Mouse (Mus musculus) hindbrain, embryonic 11.5 days (tissue): Measurements from ENCODE around the gene Osm. TPM values are rescaled to one million over a fixed set of nuclear protein-coding genes. Genes with fewer than 3 reads are reported as not detected.
A peak's percentile ranks its signal among the peaks of the same experiment; 100 is the strongest.

ENCODE experiments used
- ATAC-seq: fragments of 200-750 bp; cut with Nextera tagmentation; 2 replicates; pipeline ENCODE4 v1.8.0; 2017; ENCODE audit warnings: mild to moderate bottlenecking, moderate TSS enrichment, moderate library complexity; ENCODE audit not compliant: low FRiP score
- DNase-seq: peaks from one replicate; pipeline ENCODE4 v3.0.0-alpha.2; 2015; ENCODE audit warnings: low spot score
- H3K27ac ChIP-seq: fragments of 300-500 bp; sonication (generic); 2 replicates; pipeline ENCODE4 v1.5.1; 2014; ENCODE audit warnings: mild to moderate bottlenecking, low read depth, low read length
- H3K27me3 ChIP-seq: fragments of 300-500 bp; sonication (generic); 2 replicates; pipeline ENCODE4 v1.6.1; 2014; ENCODE audit warnings: mild to moderate bottlenecking, low read length, moderate library complexity, mixed read lengths; ENCODE audit not compliant: control insufficient read depth, insufficient read depth
- H3K36me3 ChIP-seq: fragments of 300-500 bp; sonication (generic); 2 replicates; pipeline ENCODE4 v1.6.1; 2014; ENCODE audit warnings: mild to moderate bottlenecking, low read length, moderate library complexity, mixed read lengths; ENCODE audit not compliant: control insufficient read depth, insufficient read depth
- H3K4me1 ChIP-seq: fragments of 300-500 bp; sonication (generic); replicated peaks from 2 replicates; pipeline ENCODE4 v1.6.1; 2014; ENCODE audit warnings: low read length, mixed read lengths; ENCODE audit not compliant: control insufficient read depth, insufficient read depth
- H3K4me2 ChIP-seq: fragments of 300-500 bp; sonication (generic); replicated peaks from 2 replicates; pipeline ENCODE4 v1.6.1; 2014; ENCODE audit warnings: mild to moderate bottlenecking, low read depth, low read length
- H3K4me3 ChIP-seq: fragments of 300-500 bp; sonication (generic); 2 replicates; pipeline ENCODE4 v1.5.1; 2014; ENCODE audit warnings: low read depth, low read length
- H3K9ac ChIP-seq: fragments of 300-500 bp; sonication (generic); 2 replicates; pipeline ENCODE4 v1.6.1; 2014; ENCODE audit warnings: low read depth, low read length
- H3K9me3 ChIP-seq: fragments of 300-500 bp; sonication (generic); 2 replicates; pipeline ENCODE4 v1.6.1; 2016; ENCODE audit warnings: low read length; ENCODE audit not compliant: control insufficient read depth
- WGBS: fragments of 180-500 bp; shearing (Covaris S2); extraction: QIAGEN DNeasy Blood & Tissue Kit; methylation state at CpG from one replicate; pipeline ENCODE4 v1.1.7; 2014; 5-methylcytosine and 5-hydroxymethylcytosine counted together
- polyA plus RNA-seq: library from polyadenylated mRNA; unstranded; fragments of >200 nt; fragmentation: Nextera tagmentation; extraction: Ambion mirVana; gene quantifications from 2 replicates; pipeline ENCODE4 v1.2.1, GENCODE M21; 2014

Osm gene
- polyA plus RNA-seq, result not detected in 2 replicates

- Histone ChIP-seq H3K27me3 (no peaks in the 10 kb centered on the region), H3K27ac (no peak within 1 kb of the TSS), H3K9me3 (no peaks in the 10 kb centered on the region), H3K36me3 (no peaks in the 10 kb centered on the region), H3K4me3 (no peak within 1 kb of the TSS), H3K4me1 (no peaks in the 10 kb centered on the region), H3K9ac (no peak within 1 kb of the TSS), H3K4me2 (no peak within 1 kb of the TSS)
- 82% methylated on average over 16 of the region's 16 CpGs for WGBS
- no peak for ATAC-seq
- DNase-seq, result no peak
Measured at GRCm38 (mm10) chr11:4235665-4236545, at the start of gene Osm. Gene Osm, plus strand, starts transcription at chr11:4236420.

DNA sequence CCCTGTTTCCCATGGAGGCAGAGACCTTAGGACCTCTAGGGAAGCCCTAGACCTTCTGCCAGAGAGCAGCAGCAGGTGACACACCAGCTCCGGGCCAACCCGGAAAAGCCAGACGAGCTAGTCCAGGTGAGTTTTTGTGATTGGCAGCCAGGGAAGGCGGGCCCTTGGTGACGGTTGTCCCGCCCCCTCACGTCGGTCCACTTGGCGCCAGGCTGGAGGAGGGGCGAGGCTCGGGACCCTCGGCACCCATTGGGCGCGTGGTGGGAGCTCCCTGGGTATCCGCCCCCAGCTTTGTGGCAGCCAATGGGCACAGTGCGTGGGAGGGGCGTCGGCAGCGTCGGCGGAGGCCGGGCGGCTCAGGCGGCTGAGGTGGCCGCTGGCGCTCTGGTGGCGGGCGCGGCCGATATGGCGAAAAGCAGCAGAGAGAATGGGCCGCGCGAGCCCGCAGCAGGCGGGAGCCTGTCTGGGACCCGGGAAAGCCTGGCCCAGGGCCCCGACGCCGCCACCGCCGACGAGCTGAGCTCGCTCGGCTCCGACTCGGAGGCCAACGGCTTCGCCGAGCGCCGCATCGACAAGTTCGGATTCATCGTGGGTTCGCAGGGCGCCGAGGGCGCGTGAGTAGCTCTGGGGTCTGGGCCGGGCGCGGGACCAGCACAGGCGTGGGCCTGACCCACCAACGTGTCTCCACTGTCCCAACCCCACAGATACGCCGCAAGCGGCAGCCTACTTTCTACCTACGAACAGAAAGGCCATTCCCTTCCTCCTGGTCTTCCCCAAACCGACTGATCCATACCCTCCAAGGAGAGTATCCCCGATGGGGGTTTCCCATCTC, 49.5 kb upstream of the Osm start, which contains the start of gene Tbc1d10a:
Tbc1d10a (plus strand) TSS at position 304 of the 832 bp plus-strand sequence.
- Histone ChIP-seq H3K27me3 (no peaks in the 10 kb centered on the region), H3K4me1 (no peaks in the 10 kb centered on the region; the same call in 1 of the 2 replicates), H3K9me3 (no peaks in the 10 kb centered on the region), H3K4me2 (peak within 1 kb of the TSS; percentile 84), H3K4me3 (peak within 1 kb of the TSS; percentile 61), H3K9ac (peak within 1 kb of the TSS; percentile 77), H3K36me3 (no peaks in the 10 kb centered on the region), H3K27ac (no peak within 1 kb of the TSS)
- DNase-seq, result peak; percentile 97
- WGBS, result 1% methylated on average over 67 of the region's 71 CpGs
- ATAC-seq, result peak; percentile 99

- no peaks in the 10 kb centered on the region for H3K27me3 ChIP-seq
- DNase-seq, result no peak
Measured at GRCm38 (mm10) chr11:4187318-4187700, 48.9 kb upstream of the Osm start.

GRCm38 (mm10) chr11:4189182-4189581, 47.0 kb upstream of the Osm start:
- no peak overlapping the region for H3K27ac ChIP-seq
- no peak for DNase-seq
- H3K4me3 ChIP-seq, result no peak overlapping the region
- H3K9me3 ChIP-seq, result no peaks in the 10 kb centered on the region
- H3K27me3 ChIP-seq, result no peaks in the 10 kb centered on the region
- no peaks in the 10 kb centered on the region for H3K36me3 ChIP-seq
- H3K4me1 ChIP-seq, result no peaks in the 10 kb centered on the region; the same call in 1 of the 2 replicates
- no peak for ATAC-seq
- no peak overlapping the region for H3K4me2 ChIP-seq
- 90% methylated on average over 6 of the region's 6 CpGs for WGBS
- H3K9ac ChIP-seq, result no peak overlapping the region

More at GRCm38 (mm10) chr11:4187318-4187700, 48.9 kb upstream of the Osm start:
- Histone ChIP-seq H3K4me1 (no peaks in the 10 kb centered on the region; the same call in 1 of the 2 replicates), H3K9ac (peak overlapping the region; percentile 77), H3K27ac (no peak overlapping the region), H3K4me3 (peak overlapping the region; percentile 61), H3K4me2 (peak overlapping the region; percentile 84), H3K9me3 (no peaks in the 10 kb centered on the region), H3K36me3 (no peaks in the 10 kb centered on the region)
- 0 out of 2 replicates have a peak, but pooled peaks have one; percentile 8 for ATAC-seq
- 13% methylated on average over 9 of the region's 9 CpGs for WGBS

DNA sequence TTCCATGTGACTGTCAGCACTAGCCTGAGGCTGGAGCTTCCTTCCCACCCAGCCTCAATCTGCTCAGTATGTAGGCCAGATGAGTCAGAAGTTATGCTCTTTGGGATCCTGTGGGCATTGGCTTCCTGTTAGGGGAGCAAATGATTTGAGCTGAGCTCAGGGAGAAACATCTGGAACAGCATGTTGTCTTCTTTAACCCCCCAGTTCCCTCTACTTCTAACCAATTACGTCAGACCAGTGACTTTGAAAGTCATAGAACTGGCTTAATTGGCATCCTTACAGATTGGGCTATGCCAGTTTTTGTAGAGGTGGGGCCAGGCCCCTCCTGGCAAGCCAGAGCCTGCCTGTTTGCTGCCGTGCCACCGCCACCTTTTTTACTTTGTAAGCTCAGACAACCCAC, 45.5 kb upstream of the Osm start:
- H3K9me3 ChIP-seq, result no peaks in the 10 kb centered on the region
- H3K4me2 ChIP-seq, result no peak overlapping the region
- no peak for ATAC-seq
- H3K9ac ChIP-seq, result no peak overlapping the region
- H3K27ac ChIP-seq, result no peak overlapping the region
- 77% methylated on average over 3 of the region's 3 CpGs for WGBS
- H3K36me3 ChIP-seq, result no peaks in the 10 kb centered on the region
- no peak overlapping the region for H3K4me3 ChIP-seq
- DNase-seq, result no peak
- H3K4me1 ChIP-seq, result no peaks in the 10 kb centered on the region; the same call in 1 of the 2 replicates
- H3K27me3 ChIP-seq, result no peaks in the 10 kb centered on the region

DNA sequence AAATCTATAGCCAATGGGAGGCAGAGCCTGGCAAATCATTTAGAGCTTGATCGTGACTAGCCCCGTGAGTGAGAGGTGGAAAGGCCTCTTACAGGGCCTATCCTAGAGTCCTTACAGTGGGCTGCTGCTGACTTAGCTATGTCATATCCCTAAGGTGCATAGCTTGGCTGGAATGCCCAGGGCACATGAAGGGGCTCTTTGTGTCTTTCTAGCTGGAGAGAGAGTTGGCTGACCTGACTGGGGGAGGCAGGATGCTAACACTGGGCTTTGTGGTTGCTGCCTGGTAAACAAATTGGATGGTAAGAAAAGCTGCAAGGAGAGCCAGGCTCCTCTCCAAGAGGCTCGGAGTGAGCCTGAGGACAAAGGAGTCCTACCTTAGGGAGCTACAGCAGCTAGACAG, 43.5 kb upstream of the Osm start:
- Histone ChIP-seq H3K27me3 (no peaks in the 10 kb centered on the region), H3K36me3 (no peaks in the 10 kb centered on the region), H3K4me2 (no peak overlapping the region), H3K9me3 (no peaks in the 10 kb centered on the region), H3K9ac (no peak overlapping the region), H3K4me3 (no peak overlapping the region), H3K27ac (no peak overlapping the region), H3K4me1 (no peaks in the 10 kb centered on the region)
- ATAC-seq (no peak), DNase-seq (no peak)
- 91% methylated on average over 3 of the region's 3 CpGs for WGBS

DNA sequence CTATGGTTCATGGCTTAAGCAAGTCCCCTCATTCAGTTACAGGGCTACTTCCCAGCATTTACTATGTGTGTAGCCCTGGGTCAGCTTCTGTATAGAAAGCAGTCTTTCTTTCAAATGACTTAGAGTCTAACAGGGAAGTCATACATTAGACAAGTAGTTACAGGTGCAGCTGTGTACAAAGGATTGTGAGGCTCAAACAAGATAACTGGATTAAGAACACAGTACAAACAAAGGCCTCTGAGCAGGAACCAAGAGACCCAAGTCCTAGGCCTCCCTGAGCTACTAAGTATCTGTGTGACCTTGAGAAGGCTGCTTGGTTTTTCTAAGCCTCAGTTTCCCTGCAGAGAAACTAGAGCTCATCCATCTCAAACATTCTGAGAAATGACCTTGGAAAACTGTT, 42.8 kb upstream of the Osm start:
- Histone ChIP-seq H3K27ac (no peak overlapping the region), H3K9ac (no peak overlapping the region), H3K36me3 (no peaks in the 10 kb centered on the region), H3K9me3 (no peaks in the 10 kb centered on the region), H3K4me1 (no peaks in the 10 kb centered on the region), H3K27me3 (no peaks in the 10 kb centered on the region), H3K4me2 (no peak overlapping the region), H3K4me3 (no peak overlapping the region)
- DNase-seq, result no peak
- ATAC-seq, result no peak

DNA sequence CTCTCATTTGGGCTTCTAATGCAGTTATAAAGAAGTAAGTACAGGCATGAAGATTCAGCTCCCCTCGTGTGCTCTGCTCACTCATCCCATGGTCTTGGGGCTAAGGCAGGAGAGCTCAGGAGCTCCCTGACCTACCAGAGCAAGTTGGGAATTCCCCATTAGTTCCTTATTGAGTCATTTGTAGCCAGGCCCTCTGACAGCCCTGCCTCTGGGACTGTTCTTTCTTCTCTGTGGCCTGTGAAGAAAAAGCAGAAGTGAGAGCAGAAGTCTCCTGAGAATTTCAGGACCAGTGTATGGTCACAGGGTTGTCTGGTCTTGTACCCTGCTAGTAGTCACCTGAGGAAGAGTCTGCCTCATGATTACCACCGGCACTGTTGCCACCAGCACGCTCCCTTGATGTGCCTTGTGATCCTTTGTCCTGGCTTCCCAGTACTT, 40.6 kb upstream of the Osm start:
- DNase-seq, result no peak
- H3K9ac ChIP-seq, result no peak overlapping the region
- 81% methylated on average over 3 of the region's 3 CpGs for WGBS
- no peak for ATAC-seq
- no peak overlapping the region for H3K4me2 ChIP-seq
- H3K27me3 ChIP-seq, result no peaks in the 10 kb centered on the region
- H3K4me1 ChIP-seq, result no peaks in the 10 kb centered on the region
- H3K9me3 ChIP-seq, result no peaks in the 10 kb centered on the region
- H3K4me3 ChIP-seq, result no peak overlapping the region
- no peak overlapping the region for H3K27ac ChIP-seq
- H3K36me3 ChIP-seq, result no peaks in the 10 kb centered on the region
